Mouse (Mus musculus) G1E (cell line): ENCODE measurements around the gene Orc3. TPM values are rescaled to one million over a fixed set of nuclear protein-coding genes. Genes with fewer than 3 reads are reported as not detected.
"Not testable (repeated sequence)": the region's sequence is repeated elsewhere in the genome, so short reads cannot be mapped to it uniquely, and the experiment has no call there.

Source experiments
- ATAC-seq: 2 replicates; pipeline ENCODE4 v1.8.0; 2016; ENCODE audit warnings: mild to moderate bottlenecking; ENCODE audit not compliant: insufficient number of reproducible peaks, poor library complexity, low FRiP score, severe bottlenecking; ENCODE audit errors: extremely low read depth
- DNase-seq: peaks from one replicate; pipeline ENCODE4 v3.0.0; 2012; ENCODE audit warnings: low spot score
- H3K27me3 ChIP-seq: 2 replicates; pipeline ENCODE4 v1.6.1; 2012; ENCODE audit warnings: mild to moderate bottlenecking, low read length, inconsistent platforms; ENCODE audit not compliant: insufficient read depth
- H3K36me3 ChIP-seq: replicated peaks from 2 replicates; pipeline ENCODE3; 2012; ENCODE audit warnings: mild to moderate bottlenecking, inconsistent platforms
- H3K4me1 ChIP-seq: 2 replicates; pipeline ENCODE4 v1.6.1; 2012; ENCODE audit warnings: low read depth, low read length, inconsistent platforms, mixed read lengths; ENCODE audit not compliant: insufficient read depth
- H3K4me3 ChIP-seq: 2 replicates; pipeline ENCODE4 v1.5.1; 2012; ENCODE audit warnings: low read depth, mild to moderate bottlenecking, inconsistent platforms, low read length, moderate library complexity, mixed read lengths
- H3K9me3 ChIP-seq: replicated peaks from 2 replicates; pipeline ENCODE4 v1.6.1; 2012; ENCODE audit warnings: inconsistent platforms
- CTCF ChIP-seq: IDR thresholded peaks from 2 replicates; pipeline ENCODE4 v1.5.1; 2012; ENCODE audit warnings: low read depth, low read length, inconsistent platforms, mixed read lengths
- GATA1 ChIP-seq: IDR thresholded peaks from 2 replicates; pipeline ENCODE4 v1.6.1; 2012; ENCODE audit warnings: borderline replicate concordance, low read length, inconsistent platforms, mixed read lengths
- GATA2 ChIP-seq: IDR thresholded peaks from 2 replicates; pipeline ENCODE4 v1.6.1; 2012; ENCODE audit warnings: low read depth, low read length, inconsistent platforms, borderline replicate concordance
- POLR2AphosphoS5 ChIP-seq: IDR thresholded peaks from 2 replicates; pipeline ENCODE4 v1.6.1; 2012; ENCODE audit warnings: low read depth, low read length, inconsistent platforms; ENCODE audit not compliant: insufficient replicate concordance
- TAL1 ChIP-seq: conservative IDR thresholded peaks from 2 replicates; pipeline ENCODE4 v1.6.1; 2012; ENCODE audit warnings: low read depth, low read length, inconsistent platforms, mixed read lengths
- polyA plus RNA-seq: library from polyadenylated mRNA; stranded (reverse); fragments of >175 nt; gene quantifications from 2 replicates; pipeline ENCODE4 v1.2.3, GENCODE M21; 2012
- total RNA-seq, 2 experiments: library from RNA; stranded (forward) in 1 of 2; stranded (reverse) in 1 of 2; fragments of 200-1000 nt in 1 of 2; fragments of >200 nt in 1 of 2; fragmentation: Nextera tagmentation in 1 of 2; gene quantifications; 2 replicates each; pipeline ENCODE4 v1.2.3; 2014 to 2017

The Orc3 gene
- total and polyA plus RNA-seq, 3 experiments = 6.7 to 313 (median 150) TPM

- H3K4me3 ChIP-seq = no peak overlapping the region
- H3K9me3 ChIP-seq = no peaks in the 10 kb centered on the region
- H3K27me3 ChIP-seq = no peaks in the 10 kb centered on the region
- DNase-seq = no peak
- H3K36me3 ChIP-seq = peaks cover 77% of the 10 kb centered on the region
- TF ChIP-seq POLR2AphosphoS5 = no peak
- no peak for ATAC-seq
- no peaks in the 10 kb centered on the region; the same call in 1 of the 2 replicates for H3K4me1 ChIP-seq
Observed at GRCm38 (mm10) chr4:34603123-34603522, 11.6 kb downstream of the Orc3 start.

- Histone ChIP-seq H3K4me3 (no peak overlapping the region), H3K36me3 (peaks cover 73% of the 10 kb centered on the region), H3K27me3 (no peaks in the 10 kb centered on the region), H3K9me3 (no peaks in the 10 kb centered on the region), H3K4me1 (peaks cover 2% of the 10 kb centered on the region; the same call in 1 of the 2 replicates)
- DNase-seq (no peak), ATAC-seq (no peak)
- TF ChIP-seq CTCF (no peak), TAL1 (no peak), GATA1 (no peak), POLR2AphosphoS5 (no peak), GATA2 (no peak)
Observed at GRCm38 (mm10) chr4:34584871-34585607, 29.7 kb downstream of the Orc3 start.

- ATAC-seq (no peak), DNase-seq (no peak)
- Histone ChIP-seq H3K36me3 (peaks cover 82% of the 10 kb centered on the region), H3K9me3 (no peaks in the 10 kb centered on the region), H3K27me3 (no peaks in the 10 kb centered on the region), H3K4me1 (peaks cover 2% of the 10 kb centered on the region; the same call in 1 of the 2 replicates), H3K4me3 (no peak overlapping the region)
- TF ChIP-seq CTCF (no peak), GATA1 (no peak), GATA2 (no peak), POLR2AphosphoS5 (no peak), TAL1 (no peak)
Observed at GRCm38 (mm10) chr4:34583427-34583826, 31.3 kb downstream of the Orc3 start.

GRCm38 (mm10) chr4:34582476-34582875 lies 32.3 kb downstream of the Orc3 start:
- TF ChIP-seq TAL1 (no peak), GATA2 (no peak)
- DNase-seq (no peak), ATAC-seq (no peak)
- peaks cover 85% of the 10 kb centered on the region for H3K36me3 ChIP-seq
- no peaks in the 10 kb centered on the region for H3K9me3 ChIP-seq
- no peaks in the 10 kb centered on the region for H3K27me3 ChIP-seq
- peaks cover 2% of the 10 kb centered on the region; the same call in 1 of the 2 replicates for H3K4me1 ChIP-seq
- no peak overlapping the region for H3K4me3 ChIP-seq

- Histone ChIP-seq H3K27me3 (no peaks in the 10 kb centered on the region), H3K4me1 (peaks cover 2% of the 10 kb centered on the region; the same call in 1 of the 2 replicates), H3K4me3 (no peak overlapping the region), H3K9me3 (no peaks in the 10 kb centered on the region), H3K36me3 (peaks cover 85% of the 10 kb centered on the region)
- TF ChIP-seq GATA1 = no peak
- TF ChIP-seq GATA2 = no peak
- TF ChIP-seq CTCF = no peak
- TF ChIP-seq TAL1 = no peak
- TF ChIP-seq POLR2AphosphoS5 = no peak
- no peak for DNase-seq
- no peak for ATAC-seq
Observed at GRCm38 (mm10) chr4:34581990-34582389, 32.8 kb downstream of the Orc3 start.

GRCm38 (mm10) chr4:34581489-34581888 lies 33.3 kb downstream of the Orc3 start:
- DNase-seq, H3K4me1 ChIP-seq, H3K27me3 ChIP-seq, ATAC-seq, H3K4me3 ChIP-seq, H3K9me3 ChIP-seq: not testable (repeated sequence)
- peaks cover 87% of the 10 kb centered on the region for H3K36me3 ChIP-seq

- Histone ChIP-seq H3K36me3 (peaks cover 94% of the 10 kb centered on the region), H3K4me3 (no peak overlapping the region), H3K4me1 (peaks cover 2% of the 10 kb centered on the region; the same call in 1 of the 2 replicates), H3K27me3 (no peaks in the 10 kb centered on the region), H3K9me3 (no peaks in the 10 kb centered on the region)
- no peak for DNase-seq
- no peak for ATAC-seq
- TF ChIP-seq GATA1 = no peak
- TF ChIP-seq TAL1 = no peak
- no peak for TF ChIP-seq CTCF
- no peak for TF ChIP-seq POLR2AphosphoS5
- TF ChIP-seq GATA2 = no peak
Observed at GRCm38 (mm10) chr4:34579215-34579614, 35.5 kb downstream of the Orc3 start.
